Mouse (Mus musculus): ENCODE measurements at regions not wholly inside any gene's neighbourhood (a gene's known extent, or its start where the extent isn't known, plus 50 kb on each side); places are given as distances from the start of the nearest gene placed in this dataset.

DNA sequence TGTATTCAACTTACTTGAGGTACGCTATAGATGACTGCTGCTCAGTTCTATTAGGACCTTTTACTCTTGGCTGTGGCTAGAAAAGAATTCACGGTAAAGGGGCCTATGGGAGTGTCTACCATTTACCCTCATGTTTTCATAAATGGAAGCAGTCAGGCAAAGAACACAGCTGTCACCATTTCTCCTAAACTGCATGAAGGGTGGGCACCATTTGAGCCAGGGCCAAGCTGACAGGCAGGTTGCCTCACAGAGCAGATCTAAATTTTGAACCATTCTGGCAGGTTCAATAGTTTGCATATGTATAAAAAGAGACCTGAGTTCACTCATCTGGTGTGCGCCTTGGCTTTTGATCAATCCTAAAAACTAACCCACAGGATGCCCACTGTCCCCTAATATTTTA, 410.3 kb downstream of the Rwdd3 start:
- TF ChIP-seq EP300 (IDR thresholded peaks at IDR 0.05; ENCODE audit: low read depth), result no peak
- TF ChIP-seq CTCF (IDR thresholded peaks at IDR 0.05; ENCODE audit: low read depth), result no peak
